Mouse (Mus musculus): ENCODE data around the gene Itpkb.

GRCm38 (mm10) chr1:180409771-180410170 is 79.5 kb downstream of the Itpkb start:
- peak; percentile 37; the same call in 1 of the 2 replicates for TF ChIP-seq CTCF (IDR thresholded peaks at IDR 0.05)
- TF ChIP-seq EP300 (IDR thresholded peaks at IDR 0.05): no peak

All from lung, postnatal 0 days (tissue).